Mouse (Mus musculus) bone marrow macrophage, adult 2 months (primary cell): ENCODE measurements around the gene Os9. TPM values are rescaled to one million over a fixed set of nuclear protein-coding genes. Genes with fewer than 3 reads are reported as not detected.
A peak's percentile ranks its signal among the peaks of the same experiment; 100 is the strongest.

ENCODE experiments used
- H3K27ac ChIP-seq: 2 replicates; pipeline ENCODE4 v1.5.1; 2012; ENCODE audit warnings: low read depth, low read length; ENCODE audit not compliant: insufficient read depth
- H3K4me1 ChIP-seq: 2 replicates; pipeline ENCODE4 v1.6.1; 2012; ENCODE audit warnings: low read length; ENCODE audit not compliant: control insufficient read depth, insufficient read depth
- H3K4me3 ChIP-seq: 2 replicates; pipeline ENCODE4 v1.5.1; 2012; ENCODE audit warnings: mild to moderate bottlenecking, low read length, moderate library complexity; ENCODE audit not compliant: insufficient read depth
- CTCF ChIP-seq: IDR thresholded peaks from 2 replicates; pipeline ENCODE4 v1.5.1; 2012; ENCODE audit warnings: low read depth, mild to moderate bottlenecking, low read length, moderate library complexity
- POLR2A ChIP-seq: IDR thresholded peaks from 2 replicates; pipeline ENCODE4 v1.6.1; 2012; ENCODE audit warnings: mild to moderate bottlenecking, low read depth, low read length, borderline replicate concordance
- polyA plus RNA-seq: library from polyadenylated mRNA; stranded (reverse); fragments of >200 nt; gene quantifications from 2 replicates; pipeline ENCODE4 v1.2.4, GENCODE M21; 2012; ENCODE audit not compliant: missing spikeins, insufficient read depth, insufficient read length

The Os9 gene
- polyA plus RNA-seq, 1 experiment = 167 TPM

GRCm38 (mm10) chr10:127118470-127118869 is 2.5 kb downstream of the Os9 start:
- TF ChIP-seq POLR2A (no peak), CTCF (no peak)
- Histone ChIP-seq H3K4me3 (no peak overlapping the region), H3K4me1 (peaks cover 19% of the 10 kb centered on the region), H3K27ac (no peak overlapping the region)

GRCm38 (mm10) chr10:127115068-127115467 is 5.9 kb downstream of the Os9 start:
- H3K27ac ChIP-seq = no peak overlapping the region
- no peak overlapping the region for H3K4me3 ChIP-seq
- H3K4me1 ChIP-seq = peaks cover 6% of the 10 kb centered on the region
- TF ChIP-seq CTCF (no peak), POLR2A (no peak)

- Histone ChIP-seq H3K27ac (peak overlapping the region; percentile 33), H3K4me3 (no peak overlapping the region), H3K4me1 (peaks cover 4% of the 10 kb centered on the region; the same call in 1 of the 2 replicates)
- TF ChIP-seq CTCF (no peak), POLR2A (no peak)
Measured at GRCm38 (mm10) chr10:127114408-127114807, 6.5 kb downstream of the Os9 start.

- Histone ChIP-seq H3K4me3 (no peak overlapping the region), H3K27ac (no peak overlapping the region), H3K4me1 (peaks cover 4% of the 10 kb centered on the region; the same call in 1 of the 2 replicates)
- TF ChIP-seq CTCF = no peak
- no peak for TF ChIP-seq POLR2A
Measured at GRCm38 (mm10) chr10:127111001-127111887, 9.7 kb downstream of the Os9 start.

- Histone ChIP-seq H3K27ac (no peak overlapping the region), H3K4me1 (peaks cover 13% of the 10 kb centered on the region)
Measured at GRCm38 (mm10) chr10:127108262-127108583, 12.7 kb downstream of the Os9 start.

GRCm38 (mm10) chr10:127107563-127108261 is 13.2 kb downstream of the Os9 start:
- no peak overlapping the region for H3K27ac ChIP-seq

More at GRCm38 (mm10) chr10:127108262-127108583, 12.7 kb downstream of the Os9 start:
- no peak overlapping the region for H3K4me3 ChIP-seq
- TF ChIP-seq POLR2A = no peak
- no peak for TF ChIP-seq CTCF

GRCm38 (mm10) chr10:127103631-127104030 is 17.3 kb downstream of the Os9 start:
- Histone ChIP-seq H3K27ac (peak overlapping the region; percentile 24), H3K4me1 (peaks cover 16% of the 10 kb centered on the region), H3K4me3 (peak overlapping the region; percentile 32)
- TF ChIP-seq CTCF (no peak), POLR2A (no peak)

More at GRCm38 (mm10) chr10:127107563-127108261, 13.2 kb downstream of the Os9 start:
- Histone ChIP-seq H3K4me3 (no peak overlapping the region), H3K4me1 (peaks cover 16% of the 10 kb centered on the region)
- TF ChIP-seq CTCF (no peak), POLR2A (no peak)

- H3K27ac ChIP-seq = no peak overlapping the region
- H3K4me1 ChIP-seq = peaks cover 16% of the 10 kb centered on the region
- no peak for TF ChIP-seq POLR2A
- TF ChIP-seq CTCF = no peak
- H3K4me3 ChIP-seq = no peak overlapping the region
Measured at GRCm38 (mm10) chr10:127101151-127101550, 19.8 kb downstream of the Os9 start.

- TF ChIP-seq CTCF (no peak), POLR2A (no peak)
- Histone ChIP-seq H3K4me1 (peaks cover 16% of the 10 kb centered on the region), H3K27ac (no peak overlapping the region), H3K4me3 (no peak overlapping the region)
Measured at GRCm38 (mm10) chr10:127100414-127100813, 20.5 kb downstream of the Os9 start.

- Histone ChIP-seq H3K27ac (no peak overlapping the region), H3K4me1 (peaks cover 16% of the 10 kb centered on the region), H3K4me3 (no peak overlapping the region)
- TF ChIP-seq POLR2A (no peak), CTCF (no peak)
Measured at GRCm38 (mm10) chr10:127099868-127100267, 21.1 kb downstream of the Os9 start.
